Mouse (Mus musculus) WW6 (cell line): Measurements from ENCODE around the gene Sf3a3.
"Not testable (repeated sequence)": the region's sequence is repeated elsewhere in the genome, so short reads cannot be mapped to it uniquely, and the experiment has no call there.

ENCODE experiments used
- DNase-seq: peaks from one replicate; pipeline ENCODE4 v3.0.0-alpha.2; 2013; ENCODE audit warnings: low read depth, low spot score

Sf3a3 gene

GRCm38 (mm10) chr4:124700248-124700971, 14.2 kb upstream of the Sf3a3 start, which contains the start of gene Fhl3:
TSS of gene Fhl3 (plus strand) at chr4:124700701.
- no peak for DNase-seq

- no peak for DNase-seq
Observed at GRCm38 (mm10) chr4:124701052-124701845, 13.3 kb upstream of the Sf3a3 start.

GRCm38 (mm10) chr4:124701916-124702315, 12.7 kb upstream of the Sf3a3 start:
- DNase-seq, result no peak

GRCm38 (mm10) chr4:124703406-124703805, 11.2 kb upstream of the Sf3a3 start:
- DNase-seq, result no peak

- no peak for DNase-seq
Observed at GRCm38 (mm10) chr4:124703881-124704796, 10.4 kb upstream of the Sf3a3 start.

- DNase-seq, result no peak
Observed at GRCm38 (mm10) chr4:124704797-124705474, 9.6 kb upstream of the Sf3a3 start.

- no peak for DNase-seq
Observed at GRCm38 (mm10) chr4:124705661-124706269, 8.8 kb upstream of the Sf3a3 start.

- DNase-seq, result not testable (repeated sequence)
Observed at GRCm38 (mm10) chr4:124707381-124708199, 7.0 kb upstream of the Sf3a3 start.

- DNase-seq, result not testable (repeated sequence)
Observed at GRCm38 (mm10) chr4:124708200-124708517, 6.4 kb upstream of the Sf3a3 start.

GRCm38 (mm10) chr4:124708518-124709477, 5.8 kb upstream of the Sf3a3 start:
- DNase-seq, result no peak

GRCm38 (mm10) chr4:124709961-124710446, 4.6 kb upstream of the Sf3a3 start:
- no peak for DNase-seq

- no peak for DNase-seq
Observed at GRCm38 (mm10) chr4:124710776-124711291, 3.7 kb upstream of the Sf3a3 start.

GRCm38 (mm10) chr4:124712618-124713017, 2.0 kb upstream of the Sf3a3 start:
- no peak for DNase-seq

- not testable (repeated sequence) for DNase-seq
Observed at GRCm38 (mm10) chr4:124713850-124714249, 726 bp upstream of the Sf3a3 start.

- DNase-seq, result no peak
Observed at GRCm38 (mm10) chr4:124719101-124719500, 4.5 kb downstream of the Sf3a3 start.

GRCm38 (mm10) chr4:124726121-124726520, 11.5 kb downstream of the Sf3a3 start:
- no peak for DNase-seq

GRCm38 (mm10) chr4:124736952-124737351, 22.4 kb downstream of the Sf3a3 start:
- no peak for DNase-seq

GRCm38 (mm10) chr4:124737486-124737885, 22.9 kb downstream of the Sf3a3 start:
- DNase-seq, result no peak
